Mouse (Mus musculus) neural tube, embryonic 10.5 days (tissue): ENCODE results near the gene Myod1.

Experiments used
- DNase-seq: peaks from one replicate; pipeline ENCODE4 v3.0.0-alpha.2; 2017; ENCODE audit warnings: low spot score; ENCODE audit errors: extremely low spot score

The Myod1 gene

GRCm38 (mm10) chr7:46376172-46377007, at the start of gene Myod1:
TSS of gene Myod1 (plus strand) at chr7:46376474.
- peak; percentile 16 for DNase-seq

GRCm38 (mm10) chr7:46327896-46328295, 48.4 kb upstream of the Myod1 start:
- DNase-seq, result no peak

- no peak for DNase-seq
These were observed 38.9 kb upstream of the Myod1 start for GRCm38 (mm10) chr7:46337397-46337796.

GRCm38 (mm10) chr7:46339818-46340217, 36.5 kb upstream of the Myod1 start:
- DNase-seq, result peak; percentile 31

- DNase-seq, result no peak
These were observed 36.0 kb upstream of the Myod1 start for GRCm38 (mm10) chr7:46340295-46340694.

- DNase-seq, result no peak
These were observed 34.8 kb upstream of the Myod1 start for GRCm38 (mm10) chr7:46341471-46341870.

- DNase-seq, result no peak
These were observed 28.6 kb upstream of the Myod1 start for GRCm38 (mm10) chr7:46347692-46348091.

GRCm38 (mm10) chr7:46348813-46349212, 27.5 kb upstream of the Myod1 start:
- no peak for DNase-seq

- DNase-seq, result no peak
These were observed 26.1 kb upstream of the Myod1 start for GRCm38 (mm10) chr7:46350119-46350702.

GRCm38 (mm10) chr7:46352748-46353147, 23.5 kb upstream of the Myod1 start:
- no peak for DNase-seq

GRCm38 (mm10) chr7:46353216-46353615, 23.1 kb upstream of the Myod1 start:
- DNase-seq, result no peak

GRCm38 (mm10) chr7:46353875-46354274, 22.4 kb upstream of the Myod1 start:
- DNase-seq, result no peak

GRCm38 (mm10) chr7:46361776-46362175, 14.5 kb upstream of the Myod1 start:
- no peak for DNase-seq

GRCm38 (mm10) chr7:46364154-46364553, 12.1 kb upstream of the Myod1 start:
- DNase-seq, result no peak

GRCm38 (mm10) chr7:46365810-46366209, 10.5 kb upstream of the Myod1 start:
- no peak for DNase-seq

GRCm38 (mm10) chr7:46371104-46371503, 5.2 kb upstream of the Myod1 start:
- no peak for DNase-seq

GRCm38 (mm10) chr7:46377008-46377346, 703 bp downstream of the Myod1 start:
- peak; percentile 58 for DNase-seq

- DNase-seq, result peak; percentile 33
These were observed 1.8 kb downstream of the Myod1 start for GRCm38 (mm10) chr7:46378123-46378522.

- peak; percentile 39 for DNase-seq
These were observed 2.7 kb downstream of the Myod1 start for GRCm38 (mm10) chr7:46378983-46379382.

GRCm38 (mm10) chr7:46380625-46381024, 4.4 kb downstream of the Myod1 start:
- no peak for DNase-seq

- DNase-seq, result no peak
These were observed 11.2 kb downstream of the Myod1 start for GRCm38 (mm10) chr7:46387430-46387829.

- DNase-seq, result no peak
These were observed 13.3 kb downstream of the Myod1 start for GRCm38 (mm10) chr7:46389456-46390085.
